8 mouse cellular contexts compared by ENCODE assay signal in the genomic region with DNA sequence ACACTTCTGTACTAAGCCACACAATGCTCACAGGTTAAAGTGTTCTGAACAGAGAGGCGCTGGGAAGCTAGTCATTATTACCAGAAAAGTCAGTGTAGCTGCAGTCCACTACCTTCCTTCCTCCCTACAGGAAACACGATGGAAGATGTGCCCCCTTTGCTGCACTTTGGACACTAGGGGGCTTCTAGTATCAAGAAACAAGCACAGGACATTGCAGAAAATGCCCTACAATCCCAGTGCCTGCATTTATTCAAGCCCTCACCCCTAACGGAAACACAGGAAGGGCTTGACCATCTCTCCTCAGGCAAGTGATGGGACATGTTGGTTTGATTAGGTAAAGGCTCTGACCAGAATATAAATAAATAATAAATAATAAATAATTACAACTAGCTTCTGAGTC. TPM values are rescaled to one million over a fixed set of nuclear protein-coding genes. Genes with fewer than 3 reads are reported as not detected.
DNase-seq lines count a peak whose midpoint lies in the region; ATAC-seq lines count a peak whose summit lies in the region.

No protein-coding gene starts in this region.

- H3K4me3 ChIP-seq in heart, embryonic 11.5 days (ENCODE audit: low read depth, low read length): no peak overlapping the region

- no peaks in the 10 kb centered on the region for H3K27me3 ChIP-seq in heart, embryonic 11.5 days (ENCODE audit: control insufficient read depth, insufficient read depth, low read length)

- no peaks in the 10 kb centered on the region for H3K36me3 ChIP-seq in heart, embryonic 11.5 days (ENCODE audit: control insufficient read depth, insufficient read depth, low read length)

- peaks cover 6% of the 10 kb centered on the region for H3K4me1 ChIP-seq in heart, embryonic 11.5 days (ENCODE audit: control insufficient read depth, insufficient read depth, low read length)

- DNase-seq in heart, adult 9 months (ENCODE audit: low spot score in 2 of 2): peak; percentile 19 to 32
- DNase-seq in 3134 (ENCODE audit: extremely low read depth, insufficient read length, low spot score) (peak; percentile 28), NIH3T3 (ENCODE audit: low read depth) (peak; percentile 79)
- peak; percentile 50 for DNase-seq in kidney, postnatal 10 days
- DNase-seq in thymus, postnatal 10 days (ENCODE audit: low spot score in 2 of 2): peak; percentile 19 to 36
- no peak for DNase-seq in Muller cell, postnatal 12 days (ENCODE audit: inconsistent ontology term)
- no peak for DNase-seq in right cerebral cortex, postnatal 25 days

- H3K9ac ChIP-seq in heart, embryonic 11.5 days (ENCODE audit: low read depth, low read length): no peak overlapping the region

- H3K4me2 ChIP-seq in heart, embryonic 11.5 days: no peak overlapping the region

- no peak overlapping the region for H3K27ac ChIP-seq in heart, embryonic 11.5 days (ENCODE audit: low read depth, low read length)

- ATAC-seq in heart, embryonic 11.5 days (replicated peaks; ENCODE audit: insufficient number of reproducible peaks, low FRiP score, low TSS enrichment): no peak

- no peaks in the 10 kb centered on the region for H3K9me3 ChIP-seq in heart, embryonic 11.5 days (replicated peaks; ENCODE audit: control insufficient read depth, low read length)

- 17% methylated on average over 3 of the region's 3 CpGs for WGBS in heart, embryonic 11.5 days (ENCODE audit: insufficient replicate concordance)

RNA-seq across cellular contexts. Expression of gene Lhfp, which starts 7.9 kb away (rescaled TPM):
- 64.5 and 85.7 TPM in 2 replicates for polyA plus RNA-seq in heart, embryonic 11.5 days (2014; fragmentation: Nextera tagmentation; extraction: Ambion mirVana)

RNA-seq across cellular contexts. Expression of gene Cog6, which starts 16.4 kb away (rescaled TPM):
- 59.0 and 66.0 TPM in 2 replicates for polyA plus RNA-seq in heart, embryonic 11.5 days (2014; fragmentation: Nextera tagmentation; extraction: Ambion mirVana)

Comparison
In these comparisons a context has a peak if more than half of its experiments do, and no peak if none do; other contexts are left out.
1. DNase-seq: peak in heart, adult 9 months (2 of 2), 3134 (single experiment), NIH3T3 (single experiment), kidney, postnatal 10 days (single experiment) and thymus, postnatal 10 days (2 of 2); none in Muller cell, postnatal 12 days (single experiment) and right cerebral cortex, postnatal 25 days (single experiment).